Mouse (Mus musculus) bone marrow macrophage, adult 2 months (primary cell): ENCODE measurements around the gene Slc16a1.
"Not testable (repeated sequence)": the region's sequence is repeated elsewhere in the genome, so short reads cannot be mapped to it uniquely, and the experiment has no call there.

ENCODE experiments used
- CTCF ChIP-seq: IDR thresholded peaks from 2 replicates; pipeline ENCODE4 v1.5.1; 2012; ENCODE audit warnings: low read depth, mild to moderate bottlenecking, low read length, moderate library complexity
- POLR2A ChIP-seq: IDR thresholded peaks from 2 replicates; pipeline ENCODE4 v1.6.1; 2012; ENCODE audit warnings: mild to moderate bottlenecking, low read depth, low read length, borderline replicate concordance

DNA sequence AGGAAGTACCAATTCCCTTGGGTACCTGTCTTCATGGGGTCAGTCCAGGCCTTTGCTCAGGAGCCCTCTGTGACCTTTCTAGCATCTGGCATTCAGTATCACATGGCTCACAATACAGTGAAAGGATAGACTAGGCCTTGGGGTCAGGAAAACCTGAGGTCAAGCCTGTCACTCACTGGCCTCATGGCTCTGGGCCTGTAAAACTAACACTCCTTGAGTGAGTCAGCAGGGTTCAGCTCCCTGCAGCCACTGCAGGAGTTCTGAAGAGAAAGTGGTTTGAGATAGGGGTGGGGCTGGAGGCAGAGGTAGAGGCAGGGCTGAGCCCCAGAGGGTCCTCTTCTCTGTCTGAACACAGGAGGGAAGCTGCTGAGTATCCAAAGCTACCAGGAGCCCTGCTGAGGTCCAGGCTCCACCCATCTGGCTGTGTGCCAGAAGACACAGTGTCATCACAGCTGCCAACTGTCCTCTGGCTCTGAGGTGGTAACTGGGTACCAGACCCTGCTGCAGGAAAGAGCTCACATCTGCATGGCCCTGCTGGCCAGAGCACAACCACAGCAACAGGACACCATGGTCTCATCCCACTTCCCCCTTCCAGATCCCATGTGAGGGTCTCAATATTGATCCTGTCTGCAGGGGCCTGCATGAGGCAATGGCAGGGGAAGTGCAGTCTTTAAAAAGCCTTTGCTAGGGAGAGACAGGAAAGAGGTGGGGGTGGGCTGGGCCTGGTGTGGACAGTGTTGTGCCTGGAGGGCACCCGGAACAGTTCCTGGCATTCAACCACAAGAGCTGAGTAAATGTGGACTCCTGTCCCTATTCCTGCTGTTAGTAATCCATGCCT is 31.9 kb downstream of the Slc16a1 start:
- TF ChIP-seq CTCF, POLR2A: not testable (repeated sequence)
